Mouse (Mus musculus) left cerebral cortex, adult 2 months (tissue): ENCODE results near the gene Nf1. TPM values are rescaled to one million over a fixed set of nuclear protein-coding genes. Genes with fewer than 3 reads are reported as not detected.
A peak's percentile ranks its signal among the peaks of the same experiment; 100 is the strongest.
"Not testable (repeated sequence)": the region's sequence is repeated elsewhere in the genome, so short reads cannot be mapped to it uniquely, and the experiment has no call there.

Experiments
- DNase-seq, 2 experiments: peaks; one replicate each; pipeline ENCODE4 v3.0.0; 2021 to 2022; ENCODE audit warnings: low spot score in 2 of 2, mixed read lengths in 1 of 2; ENCODE audit errors: extremely low spot score in 1 of 2
- H3K27ac ChIP-seq: fragments of 200-600 bp; 2 replicates; pipeline ENCODE4 v1.8.1; 2022
- H3K4me3 ChIP-seq: fragments of 200-600 bp; 2 replicates; pipeline ENCODE4 v1.8.1; 2022
- CTCF ChIP-seq: fragments of 200-600 bp; IDR thresholded peaks from 2 replicates; pipeline ENCODE4 v1.8.1; 2022; ENCODE audit warnings: antibody characterized with exemption, mild to moderate bottlenecking, moderate library complexity
- intact Hi-C: fragments of 180-260 bp; cut with DNase I; formaldehyde crosslinking; loops from one replicate; pipeline ENCODE4 v1.15.1; 2025
- long read RNA-seq, 2 experiments: library from polyadenylated mRNA; stranded (forward); transcript quantifications; one replicate each; pipeline ENCODE4 v2.0.0; 2021; ENCODE audit warnings: borderline mapping rate in 2 of 2
- total RNA-seq, 2 experiments: library from RNA; stranded (reverse); gene quantifications; 2 replicates each; pipeline ENCODE4 v1.2.3; 2021

Nf1 gene
- 100 to 1,000 TPM; 129 to 131 TPM for total RNA-seq
- long read RNA-seq, experiment 1, partial matches to known transcripts, result 0 of 5 reads
- long read RNA-seq, experiment 1, other reads (novel, unspliced or antisense), result 5 of 5 reads
- long read RNA-seq, experiment 2, partial matches to known transcripts, result 0 of 5 reads
- long read RNA-seq, experiment 2, other reads (novel, unspliced or antisense), result 3 of 5 reads

- Histone ChIP-seq H3K27ac (peak within 1 kb of the TSS; percentile 96), H3K4me3 (peak within 1 kb of the TSS; percentile 79)
- no peak for TF ChIP-seq CTCF
- DNase-seq, result peak; percentile 92 to 95
- intact Hi-C loops, result loop anchor here (2.0 to 5.0 kb wide), 2 partner anchors 59 to 82 kb away; no protein-coding TSS in a partner anchor
Measured at GRCm38 (mm10) chr11:79339234-79339807, at the start of gene Nf1. Nf1 (plus strand) TSS chr11:79339693.

GRCm38 (mm10) chr11:79290473-79290872 is 49.0 kb upstream of the Nf1 start:
- Histone ChIP-seq H3K4me3 (no peak overlapping the region), H3K27ac (no peak overlapping the region)
- peak in 1 of 2 experiments; percentile 18 for DNase-seq
- intact Hi-C loops, result no loop called here
- TF ChIP-seq CTCF, result peak; percentile 55

GRCm38 (mm10) chr11:79291651-79292050 is 47.8 kb upstream of the Nf1 start:
- intact Hi-C loops, result no loop called here
- no peak for DNase-seq
- no peak overlapping the region for H3K27ac ChIP-seq
- TF ChIP-seq CTCF, result no peak
- H3K4me3 ChIP-seq, result no peak overlapping the region

- Histone ChIP-seq H3K4me3 (no peak overlapping the region), H3K27ac (no peak overlapping the region)
- no peak for DNase-seq
- TF ChIP-seq CTCF, result no peak
- intact Hi-C loops, result no loop called here
Measured at GRCm38 (mm10) chr11:79292130-79292529, 47.4 kb upstream of the Nf1 start.

- no peak for DNase-seq
- intact Hi-C loops, result no loop called here
- Histone ChIP-seq H3K27ac (no peak overlapping the region), H3K4me3 (no peak overlapping the region)
- no peak for TF ChIP-seq CTCF
Measured at GRCm38 (mm10) chr11:79293025-79293424, 46.5 kb upstream of the Nf1 start.

GRCm38 (mm10) chr11:79293971-79294370 is 45.5 kb upstream of the Nf1 start:
- no peak for DNase-seq
- Histone ChIP-seq H3K27ac (no peak overlapping the region), H3K4me3 (no peak overlapping the region)
- intact Hi-C loops, result no loop called here
- no peak for TF ChIP-seq CTCF

- Histone ChIP-seq H3K4me3 (no peak overlapping the region), H3K27ac (no peak overlapping the region)
- peak; percentile 18 to 37 for DNase-seq
- TF ChIP-seq CTCF, result peak; percentile 98
- intact Hi-C loops, result loop anchor here (1.0 to 5.0 kb wide), 5 partner anchors 72 to 329 kb away; no protein-coding TSS in a partner anchor
Measured at GRCm38 (mm10) chr11:79296167-79296566, 43.3 kb upstream of the Nf1 start.

GRCm38 (mm10) chr11:79296856-79297491 is 42.5 kb upstream of the Nf1 start, which contains the start of gene Gm9964:
Gm9964 (minus strand) TSS chr11:79296906.
- no peak within 1 kb of the TSS for H3K27ac ChIP-seq
- intact Hi-C loops, result loop anchor here (1.0 to 5.0 kb wide), 5 partner anchors 73 to 330 kb away; no protein-coding TSS in a partner anchor
- DNase-seq, result no peak
- TF ChIP-seq CTCF, result no peak
- H3K4me3 ChIP-seq, result no peak within 1 kb of the TSS

GRCm38 (mm10) chr11:79299719-79300431 is 39.6 kb upstream of the Nf1 start:
- no peak for DNase-seq
- no peak overlapping the region for H3K27ac ChIP-seq

GRCm38 (mm10) chr11:79303109-79303508 is 36.4 kb upstream of the Nf1 start:
- no peak for DNase-seq
- no peak overlapping the region for H3K4me3 ChIP-seq
- H3K27ac ChIP-seq, result no peak overlapping the region
- intact Hi-C loops, result no loop called here
- TF ChIP-seq CTCF, result no peak

More at GRCm38 (mm10) chr11:79299719-79300431, 39.6 kb upstream of the Nf1 start:
- intact Hi-C loops, result loop anchor here (5.0 kb wide), 1 partner anchor 283 kb away; no protein-coding TSS in a partner anchor
- H3K4me3 ChIP-seq, result no peak overlapping the region
- TF ChIP-seq CTCF, result no peak; the same call in 1 of the 2 replicates

GRCm38 (mm10) chr11:79304245-79304644 is 35.2 kb upstream of the Nf1 start:
- intact Hi-C loops, H3K4me3 ChIP-seq, H3K27ac ChIP-seq, DNase-seq: not testable (repeated sequence)
